Mouse (Mus musculus): Measurements from ENCODE around the gene Slc51a. TPM values are rescaled to one million over a fixed set of nuclear protein-coding genes. Genes with fewer than 3 reads are reported as not detected.

The Slc51a gene
- polyA plus RNA-seq, 1 experiment = not detected

GRCm38 (mm10) chr16:32485209-32485608, 2.5 kb downstream of the Slc51a start:
- H3K4me3 ChIP-seq (ENCODE audit: low read depth, low read length) = no peak overlapping the region
- TF ChIP-seq POLR2A (IDR thresholded peaks at IDR 0.05; ENCODE audit: insufficient read depth, low read length) (no peak), CTCF (IDR thresholded peaks at IDR 0.05; ENCODE audit: low read depth, low read length) (no peak), EP300 (IDR thresholded peaks at IDR 0.05; ENCODE audit: insufficient read depth, low read depth, low read length) (no peak)
- no peak overlapping the region for H3K9ac ChIP-seq (ENCODE audit: low read depth, poor library complexity, severe bottlenecking)
- no peaks in the 10 kb centered on the region for H3K36me3 ChIP-seq (ENCODE audit: control insufficient read depth, insufficient read depth, low read length, poor library complexity, severe bottlenecking)
- H3K4me1 ChIP-seq (ENCODE audit: control insufficient read depth, insufficient read depth, low read length) = peaks cover 2% of the 10 kb centered on the region
- H3K9me3 ChIP-seq (replicated peaks; ENCODE audit: control insufficient read depth, insufficient read depth, low read length, poor library complexity, severe bottlenecking) = 0 out of 2 replicates have a peak, but pooled peaks cover 2% of the 10 kb centered on the region
- no peaks in the 10 kb centered on the region for H3K27me3 ChIP-seq (ENCODE audit: control insufficient read depth, insufficient read depth, low read length, poor library complexity, severe bottlenecking)
- no peak overlapping the region for H3K27ac ChIP-seq (ENCODE audit: insufficient read depth, low read length)

- Histone ChIP-seq H3K36me3 (ENCODE audit: control insufficient read depth, insufficient read depth, low read length, poor library complexity, severe bottlenecking) (no peaks in the 10 kb centered on the region), H3K9ac (ENCODE audit: low read depth, poor library complexity, severe bottlenecking) (no peak overlapping the region), H3K4me3 (ENCODE audit: low read depth, low read length) (no peak overlapping the region), H3K27me3 (ENCODE audit: control insufficient read depth, insufficient read depth, low read length, poor library complexity, severe bottlenecking) (no peaks in the 10 kb centered on the region), H3K4me1 (ENCODE audit: control insufficient read depth, insufficient read depth, low read length) (peaks cover 2% of the 10 kb centered on the region), H3K9me3 (replicated peaks; ENCODE audit: control insufficient read depth, insufficient read depth, low read length, poor library complexity, severe bottlenecking) (no peaks in the 10 kb centered on the region), H3K27ac (ENCODE audit: insufficient read depth, low read length) (no peak overlapping the region)
- no peak for TF ChIP-seq CTCF (IDR thresholded peaks at IDR 0.05; ENCODE audit: low read depth, low read length)
- TF ChIP-seq EP300 (IDR thresholded peaks at IDR 0.05; ENCODE audit: insufficient read depth, low read depth, low read length) = no peak
- no peak for TF ChIP-seq POLR2A (IDR thresholded peaks at IDR 0.05; ENCODE audit: insufficient read depth, low read length)
These were observed 3.2 kb downstream of the Slc51a start for GRCm38 (mm10) chr16:32484431-32484871.

- Histone ChIP-seq H3K9me3 (replicated peaks; ENCODE audit: control insufficient read depth, insufficient read depth, low read length, poor library complexity, severe bottlenecking) (no peaks in the 10 kb centered on the region), H3K36me3 (ENCODE audit: control insufficient read depth, insufficient read depth, low read length, poor library complexity, severe bottlenecking) (no peaks in the 10 kb centered on the region), H3K4me3 (ENCODE audit: low read depth, low read length) (no peak overlapping the region), H3K27me3 (ENCODE audit: control insufficient read depth, insufficient read depth, low read length, poor library complexity, severe bottlenecking) (no peaks in the 10 kb centered on the region), H3K27ac (ENCODE audit: insufficient read depth, low read length) (no peak overlapping the region), H3K4me1 (ENCODE audit: control insufficient read depth, insufficient read depth, low read length) (peaks cover 2% of the 10 kb centered on the region), H3K9ac (ENCODE audit: low read depth, poor library complexity, severe bottlenecking) (no peak overlapping the region)
- TF ChIP-seq POLR2A (IDR thresholded peaks at IDR 0.05; ENCODE audit: insufficient read depth, low read length) (no peak), CTCF (IDR thresholded peaks at IDR 0.05; ENCODE audit: low read depth, low read length) (no peak), EP300 (IDR thresholded peaks at IDR 0.05; ENCODE audit: insufficient read depth, low read depth, low read length) (no peak)
These were observed 8.3 kb downstream of the Slc51a start for GRCm38 (mm10) chr16:32479415-32479814.

- H3K27ac ChIP-seq (ENCODE audit: insufficient read depth, low read length) = no peak overlapping the region
- no peaks in the 10 kb centered on the region for H3K36me3 ChIP-seq (ENCODE audit: control insufficient read depth, insufficient read depth, low read length, poor library complexity, severe bottlenecking)
- no peaks in the 10 kb centered on the region for H3K27me3 ChIP-seq (ENCODE audit: control insufficient read depth, insufficient read depth, low read length, poor library complexity, severe bottlenecking)
- no peaks in the 10 kb centered on the region for H3K9me3 ChIP-seq (replicated peaks; ENCODE audit: control insufficient read depth, insufficient read depth, low read length, poor library complexity, severe bottlenecking)
- H3K4me3 ChIP-seq (ENCODE audit: low read depth, low read length) = no peak overlapping the region
- no peaks in the 10 kb centered on the region for H3K4me1 ChIP-seq (ENCODE audit: control insufficient read depth, insufficient read depth, low read length)
- no peak overlapping the region for H3K9ac ChIP-seq (ENCODE audit: low read depth, poor library complexity, severe bottlenecking)
- TF ChIP-seq EP300 (IDR thresholded peaks at IDR 0.05; ENCODE audit: insufficient read depth, low read depth, low read length) (no peak), POLR2A (IDR thresholded peaks at IDR 0.05; ENCODE audit: insufficient read depth, low read length) (no peak)
These were observed 10.4 kb downstream of the Slc51a start for GRCm38 (mm10) chr16:32477315-32477714.

GRCm38 (mm10) chr16:32472276-32473015, 15.2 kb downstream of the Slc51a start:
- Histone ChIP-seq H3K4me1 (ENCODE audit: control insufficient read depth, insufficient read depth, low read length) (no peaks in the 10 kb centered on the region), H3K4me3 (ENCODE audit: low read depth, low read length) (no peak overlapping the region), H3K9me3 (replicated peaks; ENCODE audit: control insufficient read depth, insufficient read depth, low read length, poor library complexity, severe bottlenecking) (no peaks in the 10 kb centered on the region), H3K27me3 (ENCODE audit: control insufficient read depth, insufficient read depth, low read length, poor library complexity, severe bottlenecking) (no peaks in the 10 kb centered on the region), H3K27ac (ENCODE audit: insufficient read depth, low read length) (no peak overlapping the region), H3K9ac (ENCODE audit: low read depth, poor library complexity, severe bottlenecking) (no peak overlapping the region), H3K36me3 (ENCODE audit: control insufficient read depth, insufficient read depth, low read length, poor library complexity, severe bottlenecking) (no peaks in the 10 kb centered on the region)
- TF ChIP-seq POLR2A (IDR thresholded peaks at IDR 0.05; ENCODE audit: insufficient read depth, low read length) = no peak
- TF ChIP-seq EP300 (IDR thresholded peaks at IDR 0.05; ENCODE audit: insufficient read depth, low read depth, low read length) = no peak
- no peak for TF ChIP-seq CTCF (IDR thresholded peaks at IDR 0.05; ENCODE audit: low read depth, low read length)

GRCm38 (mm10) chr16:32469404-32470105, 18.1 kb downstream of the Slc51a start:
- H3K4me1 ChIP-seq (ENCODE audit: control insufficient read depth, insufficient read depth, low read length) = no peaks in the 10 kb centered on the region
- no peak overlapping the region for H3K4me3 ChIP-seq (ENCODE audit: low read depth, low read length)
- no peaks in the 10 kb centered on the region for H3K27me3 ChIP-seq (ENCODE audit: control insufficient read depth, insufficient read depth, low read length, poor library complexity, severe bottlenecking)
- no peaks in the 10 kb centered on the region for H3K9me3 ChIP-seq (replicated peaks; ENCODE audit: control insufficient read depth, insufficient read depth, low read length, poor library complexity, severe bottlenecking)
- no peaks in the 10 kb centered on the region for H3K36me3 ChIP-seq (ENCODE audit: control insufficient read depth, insufficient read depth, low read length, poor library complexity, severe bottlenecking)
- no peak overlapping the region for H3K27ac ChIP-seq (ENCODE audit: insufficient read depth, low read length)
- H3K9ac ChIP-seq (ENCODE audit: low read depth, poor library complexity, severe bottlenecking) = no peak overlapping the region
- TF ChIP-seq POLR2A (IDR thresholded peaks at IDR 0.05; ENCODE audit: insufficient read depth, low read length) (no peak), CTCF (IDR thresholded peaks at IDR 0.05; ENCODE audit: low read depth, low read length) (no peak), EP300 (IDR thresholded peaks at IDR 0.05; ENCODE audit: insufficient read depth, low read depth, low read length) (no peak)

Data from ES-Bruce4 (cell line).